Mouse (Mus musculus): ENCODE results near the gene Ren1.

GRCm38 (mm10) chr1:133362103-133362502, 11.8 kb downstream of the Ren1 start:
- no peak for TF ChIP-seq CTCF (IDR thresholded peaks at IDR 0.05; ENCODE audit: extremely low read depth, insufficient read length, insufficient replicate concordance, low read depth, low read length)
- TF ChIP-seq POLR2A (IDR thresholded peaks at IDR 0.05; ENCODE audit: low read depth, low read length): no peak
